8 mouse cellular contexts compared by ENCODE assay signal in the genomic region with DNA sequence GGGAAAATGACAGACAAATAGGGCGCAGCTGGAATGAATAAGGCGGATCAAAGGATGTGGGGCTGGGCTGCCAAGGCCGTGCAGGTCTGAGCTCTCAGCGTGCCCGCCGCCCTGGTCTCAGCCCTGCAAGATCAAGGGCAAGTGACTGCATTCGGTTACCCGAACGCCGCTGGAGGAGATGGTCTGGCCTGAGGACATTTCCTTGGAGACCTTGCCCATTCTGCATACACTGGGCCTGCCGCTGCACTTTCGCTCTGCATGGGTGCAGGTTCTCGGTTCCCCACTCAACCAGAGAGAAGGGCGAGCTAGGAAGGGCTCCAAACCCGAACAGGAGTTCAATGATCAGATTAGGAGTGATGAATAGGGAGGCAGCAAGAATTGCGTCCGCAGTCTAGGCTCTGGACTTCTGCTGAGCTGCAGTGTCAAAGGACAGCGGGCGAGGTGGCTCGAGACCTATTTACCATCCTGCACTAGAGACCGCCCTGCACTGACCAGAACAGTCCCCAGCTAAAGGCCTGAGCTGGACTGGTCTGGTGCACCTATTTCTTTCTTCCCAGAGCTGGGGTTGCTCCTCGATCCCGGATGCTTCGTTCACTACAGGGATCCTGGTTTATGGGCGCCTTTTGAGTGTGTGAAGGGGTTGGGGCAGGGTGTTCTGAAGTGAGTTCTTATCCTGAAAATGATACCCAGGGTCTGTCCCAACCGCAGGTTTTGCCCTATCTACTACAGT. TPM values are rescaled to one million over a fixed set of nuclear protein-coding genes. Genes with fewer than 3 reads are reported as not detected.
DNase-seq lines count a peak whose midpoint lies in the region; ATAC-seq and TF ChIP-seq lines count a peak whose summit lies in the region.

No protein-coding gene starts in this region.

- H3ac ChIP-seq in myocyte (ENCODE audit: control insufficient read depth, insufficient read length): no peak overlapping the region

- H3K4me1 ChIP-seq in kidney, embryonic 16.5 days (ENCODE audit: insufficient read depth, low read length): peaks cover 7% of the 10 kb centered on the region; the same call in 1 of the 2 replicates
- H3K4me1 ChIP-seq in intestine, embryonic 14.5 days (replicated peaks; ENCODE audit: control insufficient read depth, insufficient read depth, low read length): 0 out of 2 replicates have a peak, but pooled peaks cover 3% of the 10 kb centered on the region

- no peak overlapping the region for H3K4me3 ChIP-seq in kidney, embryonic 16.5 days (ENCODE audit: low read length)
- no peak overlapping the region for H3K4me3 ChIP-seq in intestine, embryonic 14.5 days (ENCODE audit: low read depth, low read length)
- peak overlapping the region; percentile 14 for H3K4me3 ChIP-seq in myocyte

- no peak for TF ChIP-seq POLR2A in myocyte (IDR thresholded peaks at IDR 0.05; ENCODE audit: insufficient read length, low read depth)

- H3K4me2 ChIP-seq in kidney, embryonic 16.5 days (replicated peaks; ENCODE audit: low read depth, low read length): peak overlapping the region; percentile 63; the same call in 1 of the 2 replicates
- 0 out of 2 replicates have a peak overlapping the region, but pooled peaks have one; percentile 71 for H3K4me2 ChIP-seq in intestine, embryonic 14.5 days (ENCODE audit: low read length)
- no peak overlapping the region for H3K4me2 ChIP-seq in myocyte (ENCODE audit: low read depth)

- H3K9ac ChIP-seq in kidney, embryonic 16.5 days (replicated peaks; ENCODE audit: low read length): no peak overlapping the region
- no peak overlapping the region for H3K9ac ChIP-seq in intestine, embryonic 14.5 days (ENCODE audit: low read length)

- no peak for ATAC-seq in kidney, embryonic 16.5 days (ENCODE audit: low FRiP score, low TSS enrichment)
- no peak for ATAC-seq in intestine, embryonic 14.5 days (replicated peaks; ENCODE audit: low FRiP score, low TSS enrichment, low read depth)

- no peak for DNase-seq in kidney, adult 8-10 months
- DNase-seq in embryo, embryonic 10.5 days (ENCODE audit: low spot score): peak; percentile 61
- DNase-seq in intestine, embryonic 14.5 days (ENCODE audit: low spot score): peak; percentile 60
- DNase-seq in thymus, postnatal 4 days: no peak
- no peak for DNase-seq in left cerebral cortex, postnatal 25 days (ENCODE audit: low spot score in 2 of 2)
- no peak for DNase-seq in urinary bladder, postnatal 36 days (ENCODE audit: low spot score in 2 of 2)

- H3K27me3 ChIP-seq in kidney, embryonic 16.5 days (ENCODE audit: insufficient read depth, low read length): peaks cover 90% of the 10 kb centered on the region
- peaks cover 93% of the 10 kb centered on the region for H3K27me3 ChIP-seq in intestine, embryonic 14.5 days (replicated peaks; ENCODE audit: control insufficient read depth, insufficient read depth, low read length)
- no peaks in the 10 kb centered on the region for H3K27me3 ChIP-seq in myocyte (ENCODE audit: control insufficient read depth, insufficient read depth, insufficient read length)

- no peaks in the 10 kb centered on the region for H3K36me3 ChIP-seq in kidney, embryonic 16.5 days (ENCODE audit: insufficient read depth, low read length)
- H3K36me3 ChIP-seq in intestine, embryonic 14.5 days (ENCODE audit: control insufficient read depth, insufficient read depth, low read length): no peaks in the 10 kb centered on the region
- peaks cover 5% of the 10 kb centered on the region for H3K36me3 ChIP-seq in myocyte (ENCODE audit: control insufficient read depth, insufficient read depth)

- intact Hi-C loops in left cerebral cortex, postnatal 25 days (cut with DNase I): loop anchor here (2.0 to 5.0 kb wide), 3 partner anchors 130 to 629 kb away; no protein-coding TSS in a partner anchor

- 2% methylated on average over 26 of the region's 26 CpGs for WGBS in kidney, embryonic 16.5 days
- 6% methylated on average over 26 of the region's 26 CpGs for WGBS in intestine, embryonic 14.5 days

- H3K27ac ChIP-seq in kidney, embryonic 16.5 days (ENCODE audit: low read length): no peak overlapping the region
- H3K27ac ChIP-seq in intestine, embryonic 14.5 days (ENCODE audit: low read depth): no peak overlapping the region

- no peaks in the 10 kb centered on the region for H3K9me3 ChIP-seq in kidney, embryonic 16.5 days (ENCODE audit: low read length)
- H3K9me3 ChIP-seq in intestine, embryonic 14.5 days (ENCODE audit: control insufficient read depth, low read length): no peaks in the 10 kb centered on the region

- no peaks in the 10 kb centered on the region for H3K79me2 ChIP-seq in myocyte (ENCODE audit: control insufficient read depth, insufficient read depth)

TF ChIP-seq in myocyte, 11 proteins besides CTCF, POLR2A, EP300 and RAD21:
- no peak for TF ChIP-seq E2F4 (IDR thresholded peaks at IDR 0.05; ENCODE audit: insufficient read depth)
- TF ChIP-seq REST (IDR thresholded peaks at IDR 0.05; ENCODE audit: insufficient read depth, insufficient read length): no peak
- TF ChIP-seq MAX (IDR thresholded peaks at IDR 0.05; ENCODE audit: low read depth): no peak
- no peak for TF ChIP-seq MYOD1 (IDR thresholded peaks at IDR 0.05; ENCODE audit: control insufficient read depth in 1 of 3, insufficient read length in 2 of 3, low read depth in 2 of 3)
- no peak for TF ChIP-seq TCF3 (IDR thresholded peaks at IDR 0.05; ENCODE audit: insufficient read length, low read depth)
- no peak for TF ChIP-seq TCF12 (IDR thresholded peaks at IDR 0.05; ENCODE audit: insufficient read depth, poor library complexity, severe bottlenecking)
- TF ChIP-seq MYOG (IDR thresholded peaks at IDR 0.05; ENCODE audit: control insufficient read depth in 1 of 3, insufficient read depth in 1 of 3, insufficient read length in 2 of 3, low read depth in 2 of 3): no peak

RNA-seq across cellular contexts. Expression of a gene that starts 9.9 kb away (rescaled TPM):
- 4.4 and 6.7 TPM in 2 replicates for polyA plus RNA-seq in kidney, embryonic 16.5 days (2015; fragmentation: Nextera tagmentation; extraction: Ambion mirVana)
- 0.22 and 0.74 TPM in 2 replicates for polyA plus RNA-seq in intestine, embryonic 14.5 days (2014; fragmentation: Nextera tagmentation; extraction: Ambion mirVana)
- polyA plus RNA-seq in myocyte (2012; fragmentation: generic; extraction: Trizol): 4.4 TPM
- not detected for total RNA-seq in left cerebral cortex, postnatal 25 days (2021)

Comparison
In these comparisons a context has a peak if more than half of its experiments do, and no peak if none do; other contexts are left out.
1. DNase-seq: peak in embryo, embryonic 10.5 days (single experiment) and intestine, embryonic 14.5 days (single experiment); none in kidney, adult 8-10 months (0 of 2), thymus, postnatal 4 days (single experiment), left cerebral cortex, postnatal 25 days (0 of 2) and urinary bladder, postnatal 36 days (0 of 2).